Mouse (Mus musculus): Measurements from ENCODE around the gene Gm35549.
A peak's percentile ranks its signal among the peaks of the same experiment; 100 is the strongest.

Gene Gm35549

GRCm38 (mm10) chr9:122826743-122827142 is 17.1 kb downstream of the Gm35549 start:
- no peak for DNase-seq (ENCODE audit: low spot score)

GRCm38 (mm10) chr9:122823374-122824017 is 20.3 kb downstream of the Gm35549 start:
- DNase-seq (ENCODE audit: low spot score) = no peak

GRCm38 (mm10) chr9:122815239-122815851 is 28.5 kb downstream of the Gm35549 start:
- no peak for DNase-seq (ENCODE audit: low spot score)

GRCm38 (mm10) chr9:122814775-122815174 is 29.1 kb downstream of the Gm35549 start:
- DNase-seq (ENCODE audit: low spot score) = no peak

- DNase-seq (ENCODE audit: low spot score) = no peak
Measured at GRCm38 (mm10) chr9:122812386-122812785, 31.4 kb downstream of the Gm35549 start.

- no peak for DNase-seq (ENCODE audit: low spot score)
Measured at GRCm38 (mm10) chr9:122810212-122810611, 33.6 kb downstream of the Gm35549 start.

GRCm38 (mm10) chr9:122807186-122807585 is 36.6 kb downstream of the Gm35549 start:
- no peak for DNase-seq (ENCODE audit: low spot score)

- DNase-seq (ENCODE audit: low spot score) = no peak
Measured at GRCm38 (mm10) chr9:122805845-122806341, 37.9 kb downstream of the Gm35549 start.

- DNase-seq (ENCODE audit: low spot score) = peak; percentile 93
Measured at GRCm38 (mm10) chr9:122805053-122805844, 38.6 kb downstream of the Gm35549 start, which contains the start of gene Tcaim. Gene Tcaim, plus strand, starts transcription at chr9:122805539.

- DNase-seq (ENCODE audit: low spot score) = no peak
Measured at GRCm38 (mm10) chr9:122786534-122786933, 57.3 kb downstream of the Gm35549 start.

GRCm38 (mm10) chr9:122785231-122785630 is 58.6 kb downstream of the Gm35549 start:
- DNase-seq (ENCODE audit: low spot score) = no peak
